Mouse (Mus musculus): ENCODE measurements at regions not wholly inside any gene's neighbourhood (a gene's known extent, or its start where the extent isn't known, plus 50 kb on each side); places are given as distances from the start of the nearest gene placed in this dataset.
"Not testable (repeated sequence)": the region's sequence is repeated elsewhere in the genome, so short reads cannot be mapped to it uniquely, and the experiment has no call there.

DNA sequence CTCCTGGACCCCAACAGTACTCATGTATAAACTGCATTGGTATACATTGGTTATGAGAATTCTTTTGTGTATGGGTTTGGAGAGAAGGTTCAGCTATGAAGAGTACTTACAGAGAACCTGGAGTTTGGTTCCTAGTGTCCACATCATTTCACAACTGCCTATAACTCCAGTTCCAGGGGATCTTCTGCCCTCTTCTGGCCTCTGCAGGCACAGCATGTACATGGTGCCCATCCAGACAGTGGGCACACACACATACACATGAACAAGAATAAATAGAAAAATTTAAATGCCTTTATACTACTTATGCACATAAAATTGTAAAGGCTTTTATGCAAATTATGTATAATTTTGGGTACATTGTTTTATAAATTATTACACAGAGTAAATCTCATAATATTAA lies 59.9 kb upstream of the Spon1 start:
- no peak for DNase-seq

DNA sequence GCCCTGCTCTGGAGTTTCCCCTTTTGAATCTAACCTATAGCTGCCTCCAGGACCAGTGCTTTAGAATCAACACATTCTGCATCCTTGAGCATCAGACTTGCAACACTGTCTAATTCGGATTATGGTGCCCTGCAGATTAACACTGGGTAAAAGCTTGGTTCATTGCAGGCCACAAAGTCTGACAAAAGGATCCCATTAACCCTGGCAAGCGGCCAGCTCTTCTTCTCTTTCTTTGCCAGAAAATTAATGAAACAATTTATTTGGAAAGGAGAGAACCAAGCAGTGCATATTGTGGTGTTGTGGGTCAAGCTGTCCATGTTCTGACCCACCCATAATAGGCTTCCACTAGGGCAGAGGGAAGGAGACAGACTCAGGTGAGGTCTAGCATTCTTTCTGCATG lies 58.2 kb upstream of the Spon1 start:
- no peak for DNase-seq

DNA sequence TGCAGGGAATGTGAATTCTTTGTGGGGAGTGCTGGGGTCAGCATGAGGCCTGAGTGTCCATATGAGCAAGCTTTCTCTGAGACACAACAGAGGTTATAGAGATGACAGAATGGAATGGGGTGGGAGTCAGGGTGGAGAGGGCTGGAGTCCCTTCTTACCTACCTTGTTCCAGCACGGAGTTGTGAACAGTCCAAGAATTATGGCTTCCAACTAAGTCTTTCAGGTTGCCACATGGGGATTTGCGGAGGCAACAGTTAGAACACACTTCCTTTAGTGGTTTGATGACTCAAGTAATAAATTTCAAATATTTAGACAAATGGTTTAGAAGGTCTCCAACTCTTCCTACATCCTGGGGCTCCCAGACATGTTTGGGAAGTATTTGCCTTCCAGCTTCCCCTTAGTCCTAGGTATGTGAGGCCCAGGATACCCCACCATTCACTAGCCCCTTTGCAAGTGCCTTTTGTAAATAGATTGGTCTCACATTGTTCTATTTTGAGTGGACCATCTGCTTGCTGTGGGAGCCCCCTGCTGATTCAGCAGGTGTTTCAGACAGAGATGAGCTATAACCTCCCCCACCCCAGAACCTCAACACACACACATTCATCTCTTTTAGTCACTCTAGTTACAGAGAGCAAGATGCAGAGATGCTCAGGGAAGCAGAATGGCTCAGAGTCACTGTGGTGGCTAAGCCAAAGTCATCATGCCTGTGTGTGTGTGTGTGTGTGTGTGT lies 55.1 kb upstream of the Spon1 start:
- DNase-seq = no peak

DNA sequence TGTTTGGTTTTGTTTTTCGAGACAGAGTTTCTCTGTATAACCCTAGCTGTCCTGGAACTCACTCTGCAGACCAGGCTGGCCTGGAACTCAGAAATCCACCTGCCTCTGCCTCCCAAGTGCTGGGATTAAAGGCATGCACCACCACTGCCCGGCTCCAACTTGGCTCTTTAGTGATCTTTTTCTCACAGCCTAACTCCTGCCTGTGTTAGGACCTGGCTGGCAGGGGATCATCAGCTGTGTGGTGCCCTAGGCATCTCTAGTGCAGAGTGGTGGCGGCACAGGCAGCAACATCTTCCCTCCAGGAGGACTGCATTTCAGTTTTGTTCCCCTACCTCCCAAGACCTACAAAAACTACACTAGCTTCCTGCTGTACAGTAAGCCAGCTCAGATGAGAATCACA lies 54.4 kb upstream of the Spon1 start:
- not testable (repeated sequence) for DNase-seq

Small RNA genes lying in the stretch of these regions (microRNA-seq; reads per million reads assigned to microRNA genes)
- 0 reads per million in 2 experiments for gene Gm23700

All from heart, adult 18-20 months (tissue).